Mouse (Mus musculus) megakaryocyte, adult 5-6 weeks (primary cell): Measurements from ENCODE around the gene Gprin3. TPM values are rescaled to one million over a fixed set of nuclear protein-coding genes. Genes with fewer than 3 reads are reported as not detected.
"Not testable (repeated sequence)": the region's sequence is repeated elsewhere in the genome, so short reads cannot be mapped to it uniquely, and the experiment has no call there.

Source experiments
- ATAC-seq: 2 replicates; pipeline ENCODE4 v1.8.0; 2016; ENCODE audit warnings: mild to moderate bottlenecking, inconsistent platforms; ENCODE audit not compliant: poor library complexity, severe bottlenecking
- total RNA-seq, 2 experiments: library from RNA; stranded (forward) in 1 of 2; stranded (reverse) in 1 of 2; fragments of 153-499, 151-499 nt in 1 of 2; fragments of 221-1000, 200-1000 nt in 1 of 2; gene quantifications; 2 replicates each; pipeline versions ENCODE4 v1.2.3 to v1.2.4; 2015 to 2017

Gprin3 gene
- total RNA-seq, 2 experiments from 2014 or later: 3.3 to 4.4 TPM

GRCm38 (mm10) chr6:59351108-59351789 is 74.8 kb downstream of the Gprin3 start:
- ATAC-seq: no peak

DNA sequence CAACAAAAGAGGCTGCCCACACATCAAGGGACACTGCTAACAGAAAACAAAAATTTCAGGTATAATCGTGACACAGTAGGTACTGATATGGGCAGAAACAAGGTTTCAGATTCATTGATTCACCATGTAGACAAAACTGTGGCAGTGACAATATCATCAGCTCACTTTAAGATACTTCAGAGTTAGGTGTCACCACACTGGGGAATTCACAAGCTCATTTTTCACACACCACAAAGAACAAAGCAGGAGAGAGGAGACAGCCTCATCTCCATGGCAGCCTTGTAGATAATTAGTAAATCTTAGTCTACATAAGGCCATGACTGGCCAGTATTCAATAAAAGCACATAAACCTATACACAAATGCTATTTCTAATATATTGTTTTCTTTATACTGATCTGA is 77.4 kb downstream of the Gprin3 start:
- no peak for ATAC-seq

GRCm38 (mm10) chr6:59341146-59341545 is 84.9 kb downstream of the Gprin3 start:
- ATAC-seq: no peak

DNA sequence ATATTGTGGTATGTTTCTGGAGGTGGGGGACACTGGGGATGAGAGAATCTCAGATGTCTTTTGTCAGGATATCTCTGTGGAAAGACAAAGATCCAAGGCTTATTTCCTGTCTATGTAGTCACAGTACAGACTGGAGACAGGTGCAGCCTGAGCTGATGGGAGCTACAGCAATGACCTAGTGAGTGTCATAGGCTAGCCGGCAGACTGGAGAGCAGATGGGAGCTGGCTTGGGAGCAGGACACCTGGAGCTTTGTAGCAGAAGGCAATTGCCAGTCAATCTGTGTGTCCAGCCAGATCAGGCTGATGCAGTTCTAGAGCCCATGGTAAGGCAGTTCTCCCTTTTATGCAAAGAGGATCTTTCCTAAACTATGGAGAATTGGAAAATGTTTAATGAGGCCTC is 97.8 kb downstream of the Gprin3 start:
- no peak for ATAC-seq

- ATAC-seq: no peak
These were observed 110.2 kb downstream of the Gprin3 start for GRCm38 (mm10) chr6:59315868-59316267.

DNA sequence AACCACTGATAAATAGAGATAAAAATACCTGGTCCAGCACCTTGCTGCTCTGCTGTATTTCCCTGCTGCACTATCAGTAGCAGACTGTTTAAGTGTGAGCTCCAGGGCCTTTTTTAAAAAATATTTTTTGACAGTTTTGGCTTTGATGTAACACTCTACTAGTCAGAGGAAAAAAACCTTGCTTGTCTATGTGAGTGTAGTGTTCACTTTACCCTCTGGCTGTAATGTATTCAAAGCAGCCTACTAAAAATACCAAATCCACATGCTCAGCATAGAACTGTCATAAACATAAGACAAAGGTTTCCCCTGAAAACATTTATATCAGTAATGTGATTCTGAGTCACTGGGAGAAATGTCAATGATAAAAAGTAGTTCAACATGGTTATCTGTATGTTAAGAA is 111.0 kb downstream of the Gprin3 start:
- ATAC-seq: no peak

- ATAC-seq: no peak
These were observed 112.9 kb downstream of the Gprin3 start for GRCm38 (mm10) chr6:59313162-59313561.

GRCm38 (mm10) chr6:59311241-59311640 is 114.9 kb downstream of the Gprin3 start:
- ATAC-seq: no peak

GRCm38 (mm10) chr6:59304235-59304942 is 121.7 kb downstream of the Gprin3 start:
- ATAC-seq: not testable (repeated sequence)

- ATAC-seq: no peak
These were observed 123.1 kb downstream of the Gprin3 start for GRCm38 (mm10) chr6:59303031-59303430.

Other genes with a start within 250 kb of the Gprin3 start
- gene Tigd2, start 217.4 kb downstream of the Gprin3 start, total RNA-seq (2015): 11.9 and 12.3 TPM in 2 replicates
- gene Tigd2, start 217.4 kb downstream of the Gprin3 start, total RNA-seq (2017): 12.4 and 15.9 TPM in 2 replicates